Mouse (Mus musculus): ENCODE measurements around the gene Gatb. TPM values are rescaled to one million over a fixed set of nuclear protein-coding genes. Genes with fewer than 3 reads are reported as not detected.
"Not testable (repeated sequence)": the region's sequence is repeated elsewhere in the genome, so short reads cannot be mapped to it uniquely, and the experiment has no call there.

Gene Gatb
- 10 to 100 TPM; 32.7 to 46.9 TPM for total RNA-seq (2021)
- polyA plus RNA-seq (2012; rRNA removed): 4.3 and 6.8 TPM in 2 replicates
- long read RNA-seq, transcript Gatb-204 (13 exons, 3,469 nt): major isoform, 30 of 41 reads
- long read RNA-seq, partial matches to known transcripts: 2 of 41 reads
- long read RNA-seq, other reads (novel, unspliced or antisense): 7 of 41 reads

- DNase-seq: peak; percentile 99
Observed at GRCm38 (mm10) chr3:85573864-85574830, at the start of gene Gatb. TSS of gene Gatb (plus strand) at chr3:85574119.

GRCm38 (mm10) chr3:85530601-85531161, 43.2 kb upstream of the Gatb start:
- DNase-seq: no peak

- no peak for DNase-seq
Observed at GRCm38 (mm10) chr3:85532376-85532775, 41.5 kb upstream of the Gatb start.

GRCm38 (mm10) chr3:85535042-85535441, 38.9 kb upstream of the Gatb start:
- DNase-seq: no peak

- no peak for DNase-seq
Observed at GRCm38 (mm10) chr3:85535621-85536520, 38.0 kb upstream of the Gatb start.

GRCm38 (mm10) chr3:85542765-85543164, 31.2 kb upstream of the Gatb start:
- no peak for DNase-seq

- DNase-seq: peak; percentile 25
Observed at GRCm38 (mm10) chr3:85543652-85544051, 30.3 kb upstream of the Gatb start.

- no peak for DNase-seq
Observed at GRCm38 (mm10) chr3:85550312-85550711, 23.6 kb upstream of the Gatb start.

- no peak for DNase-seq
Observed at GRCm38 (mm10) chr3:85551352-85551751, 22.6 kb upstream of the Gatb start.

- no peak for DNase-seq
Observed at GRCm38 (mm10) chr3:85553731-85554277, 20.1 kb upstream of the Gatb start.

- no peak for DNase-seq
Observed at GRCm38 (mm10) chr3:85564603-85565002, 9.3 kb upstream of the Gatb start.

GRCm38 (mm10) chr3:85571276-85571675, 2.6 kb upstream of the Gatb start:
- DNase-seq: peak; percentile 71

- DNase-seq: not testable (repeated sequence)
Observed at GRCm38 (mm10) chr3:85572502-85572901, 1.4 kb upstream of the Gatb start.

- DNase-seq: no peak
Observed at GRCm38 (mm10) chr3:85573216-85573863, 579 bp upstream of the Gatb start.

- DNase-seq: peak; percentile 40
Observed at GRCm38 (mm10) chr3:85582726-85583125, 8.8 kb downstream of the Gatb start.

GRCm38 (mm10) chr3:85583194-85583593, 9.3 kb downstream of the Gatb start:
- DNase-seq: no peak

- no peak for DNase-seq
Observed at GRCm38 (mm10) chr3:85584966-85585365, 11.0 kb downstream of the Gatb start.

GRCm38 (mm10) chr3:85588701-85589100, 14.8 kb downstream of the Gatb start:
- DNase-seq: no peak

GRCm38 (mm10) chr3:85590090-85590754, 16.3 kb downstream of the Gatb start:
- DNase-seq: no peak

- DNase-seq: no peak
Observed at GRCm38 (mm10) chr3:85592067-85592466, 18.1 kb downstream of the Gatb start.
